Mouse (Mus musculus) ES-E14 (cell line): ENCODE results near the gene Gm10260.

Experiments used
- CHD2 ChIP-seq: IDR thresholded peaks from 2 replicates; pipeline ENCODE4 v1.6.1; 2014; ENCODE audit warnings: mild to moderate bottlenecking, low read depth, low read length, inconsistent platforms
- ZC3H11A ChIP-seq: IDR thresholded peaks from 2 replicates; pipeline ENCODE4 v1.6.1; 2012; ENCODE audit warnings: low read depth, mild to moderate bottlenecking, inconsistent platforms, low read length, borderline replicate concordance
- ZNF384 ChIP-seq: IDR thresholded peaks from 2 replicates; pipeline ENCODE4 v1.6.1; 2012; ENCODE audit warnings: low read depth, low read length, inconsistent platforms

- TF ChIP-seq CHD2 (no peak), ZNF384 (no peak), ZC3H11A (no peak)
Observed at GRCm38 (mm10) chr13:97757033-97757432, 3.4 kb downstream of the Gm10260 start.
